Mouse (Mus musculus) mesoderm, embryonic 11.5 days (tissue): Measurements from ENCODE around the gene Ugt1a7c.

ENCODE experiments used
- DNase-seq: peaks from one replicate; pipeline ENCODE4 v3.0.0-alpha.2; 2012; ENCODE audit warnings: low read depth, low spot score

The Ugt1a7c gene

GRCm38 (mm10) chr1:88195687-88196086 is 100.8 kb downstream of the Ugt1a7c start:
- no peak for DNase-seq

- no peak for DNase-seq
Observed at GRCm38 (mm10) chr1:88197443-88197842, 102.6 kb downstream of the Ugt1a7c start.

- DNase-seq: no peak
Observed at GRCm38 (mm10) chr1:88199996-88200395, 105.1 kb downstream of the Ugt1a7c start.

- DNase-seq: no peak
Observed at GRCm38 (mm10) chr1:88200456-88200855, 105.6 kb downstream of the Ugt1a7c start, which contains the start of gene Ugt1a2. TSS of gene Ugt1a2 (plus strand) at chr1:88200601.

- DNase-seq: peak; percentile 89
Observed at GRCm38 (mm10) chr1:88205294-88205922, 110.5 kb downstream of the Ugt1a7c start, which contains the start of gene Dnajb3. TSS of gene Dnajb3 (minus strand) at chr1:88205782.

- DNase-seq: no peak
Observed at GRCm38 (mm10) chr1:88206843-88207479, 112.1 kb downstream of the Ugt1a7c start.

GRCm38 (mm10) chr1:88211812-88212211 is 117.0 kb downstream of the Ugt1a7c start, which contains the start of gene Ugt1a1:
TSS of gene Ugt1a1 (plus strand) at chr1:88211959.
- no peak for DNase-seq

GRCm38 (mm10) chr1:88212341-88213045 is 117.6 kb downstream of the Ugt1a7c start:
- DNase-seq: no peak

GRCm38 (mm10) chr1:88213061-88213460 is 118.2 kb downstream of the Ugt1a7c start:
- no peak for DNase-seq

GRCm38 (mm10) chr1:88213766-88214461 is 119.1 kb downstream of the Ugt1a7c start:
- no peak for DNase-seq

- no peak for DNase-seq
Observed at GRCm38 (mm10) chr1:88214462-88214952, 119.6 kb downstream of the Ugt1a7c start.

GRCm38 (mm10) chr1:88215466-88216380 is 120.9 kb downstream of the Ugt1a7c start:
- no peak for DNase-seq

- DNase-seq: no peak
Observed at GRCm38 (mm10) chr1:88216551-88216950, 121.7 kb downstream of the Ugt1a7c start.

GRCm38 (mm10) chr1:88217144-88217543 is 122.3 kb downstream of the Ugt1a7c start:
- no peak for DNase-seq

- no peak for DNase-seq
Observed at GRCm38 (mm10) chr1:88217576-88217975, 122.7 kb downstream of the Ugt1a7c start.

GRCm38 (mm10) chr1:88218051-88218450 is 123.2 kb downstream of the Ugt1a7c start:
- DNase-seq: no peak

- DNase-seq: no peak
Observed at GRCm38 (mm10) chr1:88218591-88218990, 123.7 kb downstream of the Ugt1a7c start.

GRCm38 (mm10) chr1:88219054-88219453 is 124.2 kb downstream of the Ugt1a7c start:
- DNase-seq: no peak

GRCm38 (mm10) chr1:88220336-88220735 is 125.5 kb downstream of the Ugt1a7c start:
- no peak for DNase-seq

- no peak for DNase-seq
Observed at GRCm38 (mm10) chr1:88222216-88222615, 127.4 kb downstream of the Ugt1a7c start.
